Mouse (Mus musculus) liver, embryonic 14.5 days (tissue): ENCODE measurements at regions not wholly inside any gene's neighbourhood (a gene's known extent, or its start where the extent isn't known, plus 50 kb on each side); places are given as distances from the start of the nearest gene placed in this dataset.

Experiments used
- CTCF ChIP-seq: IDR thresholded peaks from 2 replicates; pipeline ENCODE4 v1.5.1; 2016; ENCODE audit warnings: antibody characterized with exemption, low read depth, control low read depth
- EP300 ChIP-seq: IDR thresholded peaks from 2 replicates; pipeline ENCODE4 v1.6.1; 2016; ENCODE audit warnings: antibody characterized with exemption, low read depth

DNA sequence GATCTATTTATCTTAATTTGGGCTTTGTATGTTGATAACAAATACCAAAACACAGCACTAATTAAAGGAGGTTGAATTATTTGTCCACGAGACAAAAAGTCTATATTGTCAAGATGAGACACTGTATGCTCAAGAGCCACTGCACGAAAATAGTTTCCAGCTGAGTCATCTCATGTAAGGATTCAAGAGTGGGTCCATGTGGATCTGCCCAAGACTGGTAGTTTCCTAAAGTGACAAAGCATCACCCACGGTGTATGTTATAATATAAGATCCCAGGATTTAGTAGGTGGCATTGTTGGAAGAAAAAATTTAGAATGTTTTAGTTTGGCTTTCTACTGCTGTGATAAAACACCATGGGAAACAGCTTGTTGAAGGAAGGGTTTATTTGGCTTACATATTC lies 428.2 kb downstream of the Arl6ip6 start:
- TF ChIP-seq CTCF = no peak
- TF ChIP-seq EP300 = no peak
